Mouse (Mus musculus): ENCODE measurements around the gene Stac.

Gene Stac

DNA sequence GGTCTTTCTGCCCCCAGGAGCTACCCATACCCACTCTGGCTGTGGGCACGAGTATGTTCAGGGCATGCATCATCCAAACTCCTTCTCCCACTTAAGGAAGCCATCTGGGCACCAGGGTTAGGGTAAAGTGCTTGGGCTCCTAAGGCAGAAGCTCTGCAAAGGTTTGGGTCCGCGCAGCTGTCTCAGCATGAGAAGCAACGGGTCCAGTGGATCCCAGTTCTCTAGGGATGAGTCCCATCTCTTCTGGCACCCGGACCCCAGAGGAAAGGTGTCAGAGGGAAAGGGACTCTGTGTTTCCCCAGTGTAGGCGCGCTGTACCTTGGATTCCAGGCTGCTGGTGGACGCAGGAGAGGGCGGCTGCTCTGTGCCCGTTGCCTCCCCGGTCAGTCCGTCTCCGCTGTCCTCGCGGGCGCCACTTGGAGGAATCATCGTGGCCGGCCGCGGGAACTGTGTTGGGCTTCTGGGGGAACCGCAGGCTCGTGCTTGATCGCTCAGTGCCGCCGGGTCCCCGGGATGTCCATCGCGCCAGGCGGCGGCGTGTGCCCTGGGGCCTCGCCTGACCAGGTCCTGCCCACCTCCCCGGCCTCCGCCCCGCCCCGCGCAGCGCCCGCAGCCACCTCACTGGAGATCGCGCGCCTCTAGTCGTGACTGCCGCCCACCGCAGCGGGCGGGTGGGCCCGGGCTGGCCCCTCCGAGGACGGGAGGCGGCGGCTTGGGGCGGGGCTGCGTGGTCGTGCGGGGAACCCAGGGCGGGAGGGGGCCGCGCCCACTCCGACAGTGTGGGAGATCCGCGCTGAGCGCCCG lies at the start of gene Stac:
Gene Stac, minus strand, starts transcription at position 669 of the 804 bp plus-strand sequence.
- no peak for DNase-seq (ENCODE audit: low read depth)

DNA sequence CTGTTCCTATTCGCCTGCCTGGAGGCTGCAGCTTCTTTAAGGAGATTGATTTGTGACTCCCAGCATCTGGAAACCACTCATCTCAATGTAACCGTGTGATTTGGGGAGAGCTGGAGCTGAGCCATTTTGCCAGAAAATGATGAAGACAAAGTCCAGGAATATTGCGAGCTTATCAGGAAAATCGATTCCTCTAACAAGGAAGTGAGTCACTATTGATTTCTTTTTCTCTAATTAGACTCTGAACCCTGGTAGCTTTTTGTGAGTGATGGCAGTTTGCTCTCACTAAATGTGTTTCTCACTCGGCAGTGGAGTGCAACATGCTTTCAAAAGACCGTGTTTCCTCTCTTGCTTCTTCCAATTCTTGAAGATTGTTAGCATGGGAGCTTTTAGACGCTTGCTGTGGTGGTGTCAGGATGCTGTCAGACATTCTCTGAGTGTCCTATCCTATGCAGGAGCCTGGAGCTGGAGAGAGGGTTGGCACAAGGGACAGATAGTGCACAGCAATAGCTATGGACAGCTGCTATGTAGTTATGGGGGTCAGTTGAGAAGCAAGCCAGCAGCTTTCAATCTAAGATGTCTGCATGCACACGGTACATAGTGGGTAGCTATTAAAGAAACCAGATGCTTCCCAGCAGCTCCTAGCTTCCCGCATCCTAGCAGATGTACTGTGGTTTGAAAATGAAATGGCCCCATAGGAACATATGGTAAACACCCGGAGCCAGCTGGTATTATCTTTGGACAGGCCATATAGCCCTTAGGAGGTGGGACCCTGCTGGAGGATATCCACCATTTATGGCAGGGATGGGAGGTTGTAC lies 49.5 kb upstream of the Stac start:
- no peak for DNase-seq (ENCODE audit: low read depth)

- DNase-seq (ENCODE audit: low read depth): no peak
These were observed 48.9 kb upstream of the Stac start for GRCm38 (mm10) chr9:111739026-111739425.

GRCm38 (mm10) chr9:111737796-111738195 lies 47.6 kb upstream of the Stac start:
- no peak for DNase-seq (ENCODE audit: low read depth)

DNA sequence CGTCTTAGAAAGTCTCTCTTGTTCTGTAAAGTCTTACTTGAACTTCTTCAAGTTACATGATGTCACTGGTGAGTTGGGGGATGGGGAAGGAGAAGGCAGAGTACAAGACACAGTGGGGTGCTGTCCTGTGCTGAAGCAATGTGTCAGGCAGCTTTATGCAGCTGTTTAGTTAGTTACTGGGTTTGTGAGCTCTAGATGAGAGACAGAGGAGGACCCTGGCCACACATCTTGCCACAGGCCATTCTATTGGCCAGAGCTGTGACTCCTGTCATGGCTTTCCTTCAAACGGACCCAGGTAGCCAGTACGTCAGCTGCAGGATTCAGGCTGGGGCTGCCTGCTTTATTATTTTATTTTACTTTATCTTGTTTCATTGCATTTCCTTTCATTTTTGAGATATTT lies 45.8 kb upstream of the Stac start:
- no peak for DNase-seq (ENCODE audit: low read depth)

- no peak for DNase-seq (ENCODE audit: low read depth)
These were observed 42.0 kb upstream of the Stac start for GRCm38 (mm10) chr9:111731939-111732670.

DNA sequence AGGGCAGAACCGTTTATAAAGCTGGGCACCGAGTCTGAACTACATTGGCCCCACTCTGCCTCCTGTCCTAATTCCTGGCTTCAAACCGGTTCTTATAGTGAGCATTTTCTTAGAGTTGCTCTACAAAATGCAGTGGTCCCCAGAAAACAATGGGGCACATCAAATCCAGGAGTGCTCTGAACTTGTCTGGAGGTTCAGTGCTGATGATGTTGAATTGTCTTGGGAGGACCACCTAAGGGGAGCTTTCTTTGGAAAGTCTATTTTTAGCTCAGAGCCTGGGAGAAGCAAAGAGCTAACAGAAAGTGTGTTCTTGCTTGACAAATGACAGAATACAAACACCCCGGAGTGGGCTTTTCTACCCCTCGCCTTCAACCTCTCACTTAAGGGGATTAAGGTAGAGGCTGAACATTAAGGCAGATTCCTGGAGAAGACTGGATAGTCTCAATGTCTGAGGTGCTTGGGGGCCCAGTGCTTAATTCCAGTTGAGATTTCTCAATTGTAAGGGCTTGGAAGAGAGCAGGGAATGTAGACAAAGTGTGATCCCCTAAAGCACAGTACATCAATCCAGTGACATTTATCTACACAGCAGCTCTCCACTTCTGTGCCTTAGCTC lies 34.9 kb upstream of the Stac start:
- DNase-seq (ENCODE audit: low read depth): no peak

GRCm38 (mm10) chr9:111714457-111714856 lies 24.3 kb upstream of the Stac start:
- no peak for DNase-seq (ENCODE audit: low read depth)

GRCm38 (mm10) chr9:111700101-111700500 lies 10.0 kb upstream of the Stac start:
- no peak for DNase-seq (ENCODE audit: low read depth)

DNA sequence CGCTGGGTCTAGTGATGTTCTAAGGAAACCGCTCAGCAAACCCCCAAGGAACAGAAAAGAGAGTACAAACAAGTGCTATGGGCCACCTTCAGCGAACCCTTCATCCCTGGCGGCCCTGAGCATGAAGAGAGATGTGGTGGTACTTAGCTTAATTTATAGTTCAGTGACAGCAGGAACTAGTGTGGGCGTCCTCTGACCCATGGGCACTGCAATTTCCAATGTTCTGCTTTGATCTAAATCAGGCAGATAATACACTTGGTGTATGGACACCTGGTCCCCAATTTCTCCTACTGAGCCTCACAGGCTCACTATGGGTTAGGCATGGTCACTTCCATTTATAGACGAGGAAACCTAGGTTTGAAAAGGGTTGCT lies 322 bp upstream of the Stac start:
- no peak for DNase-seq (ENCODE audit: low read depth)

DNA sequence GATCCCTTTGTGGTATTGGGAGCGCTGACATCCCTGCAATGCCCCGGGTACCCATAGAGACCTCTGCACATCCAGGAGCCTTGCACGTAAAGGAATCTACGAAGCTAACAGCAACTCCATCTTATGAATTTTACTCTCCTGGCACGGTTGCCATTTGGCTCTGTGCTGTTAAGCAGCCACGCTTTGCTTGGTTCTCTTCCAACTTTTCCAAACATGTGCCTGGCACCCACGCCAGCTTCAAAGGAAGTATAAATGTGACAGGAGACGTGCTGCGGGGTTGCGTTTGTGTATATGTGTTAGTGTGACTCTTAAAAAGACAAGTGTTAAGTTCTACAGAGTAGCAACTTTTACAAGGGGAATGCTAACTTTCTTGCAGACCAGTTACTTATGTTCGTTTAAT lies 1.0 kb downstream of the Stac start:
- no peak for DNase-seq (ENCODE audit: low read depth)

DNA sequence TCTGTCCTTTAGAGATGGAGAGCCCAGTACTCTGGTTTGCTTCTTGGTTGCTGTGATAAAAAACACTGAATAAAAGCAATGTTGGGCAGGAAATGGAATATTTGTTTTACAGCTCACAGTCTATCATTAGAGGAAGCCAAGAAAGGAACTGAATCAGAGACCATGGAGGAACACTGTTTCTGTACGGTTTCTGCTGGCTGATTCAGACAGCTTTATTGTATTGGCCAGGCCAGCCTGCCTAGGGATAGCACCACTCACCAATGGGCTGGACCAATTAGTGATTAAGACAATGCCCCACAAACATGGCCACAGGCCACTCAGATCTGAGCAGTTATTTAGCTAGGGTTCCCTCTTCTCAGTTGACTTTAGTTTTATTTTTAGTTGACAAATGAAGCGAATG lies 6.0 kb downstream of the Stac start:
- DNase-seq (ENCODE audit: low read depth): no peak

GRCm38 (mm10) chr9:111679516-111679915 lies 10.6 kb downstream of the Stac start:
- DNase-seq (ENCODE audit: low read depth): no peak

DNA sequence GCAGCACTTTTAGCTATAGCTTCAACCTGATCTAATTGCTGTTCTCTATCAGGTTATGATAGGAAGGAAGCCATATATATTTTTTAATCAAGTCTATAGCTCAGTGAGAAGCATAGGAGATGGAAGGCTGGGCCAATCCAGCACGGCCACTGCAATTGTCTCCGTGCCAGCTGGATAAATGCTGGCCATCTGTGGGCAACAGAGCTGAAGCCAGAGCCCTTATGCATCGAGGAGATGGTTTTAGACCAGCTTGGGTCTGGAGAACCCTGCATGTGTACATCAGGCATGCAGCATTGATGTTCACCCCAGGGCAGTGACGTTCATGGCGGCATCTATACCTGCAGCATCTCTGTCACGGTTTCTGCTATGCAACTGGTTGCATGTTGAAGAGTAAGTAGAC lies 20.3 kb downstream of the Stac start:
- DNase-seq (ENCODE audit: low read depth): no peak

DNA sequence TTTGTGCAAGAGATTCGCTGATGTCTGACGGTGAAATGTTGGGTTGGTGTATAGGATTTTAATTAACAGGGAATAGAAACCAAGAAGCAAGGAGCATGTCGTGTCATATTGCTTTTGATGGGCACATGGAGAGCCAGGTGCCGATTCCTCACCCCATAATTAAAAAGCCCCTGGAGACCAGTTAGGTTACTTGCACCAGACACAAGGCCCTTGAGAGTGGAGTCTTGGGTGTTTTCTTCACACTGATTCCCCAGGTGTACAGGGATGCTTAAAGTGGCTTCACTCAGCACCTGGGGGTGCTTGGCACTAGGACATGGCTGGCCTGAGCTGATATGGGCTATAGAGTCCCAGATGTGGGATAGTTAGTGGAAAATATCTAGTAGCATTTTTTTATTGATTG lies 35.1 kb downstream of the Stac start:
- no peak for DNase-seq (ENCODE audit: low read depth)

- no peak for DNase-seq (ENCODE audit: low read depth)
These were observed 45.9 kb downstream of the Stac start for GRCm38 (mm10) chr9:111644228-111644627.

GRCm38 (mm10) chr9:111643369-111643768 lies 46.8 kb downstream of the Stac start:
- DNase-seq (ENCODE audit: low read depth): no peak

DNA sequence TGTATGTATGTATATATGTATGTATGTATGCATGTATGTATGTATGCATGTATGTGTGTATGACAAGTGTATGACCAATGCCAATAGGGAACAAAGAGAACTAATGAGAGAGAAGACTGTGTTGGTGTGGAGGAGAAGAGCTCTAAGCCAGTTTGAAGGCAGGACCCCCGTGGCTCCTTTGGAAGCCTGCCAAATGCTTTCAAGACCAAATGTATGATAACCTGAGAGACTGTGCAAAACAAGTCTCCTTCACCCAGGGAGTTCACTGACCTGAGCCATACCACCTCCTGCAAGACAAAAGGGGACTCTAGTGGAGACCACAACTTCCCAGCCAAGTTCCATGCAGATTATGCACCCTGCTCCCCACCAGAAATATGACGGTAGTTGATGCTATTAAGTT lies 52.5 kb downstream of the Stac start:
- no peak for DNase-seq (ENCODE audit: low read depth)

DNA sequence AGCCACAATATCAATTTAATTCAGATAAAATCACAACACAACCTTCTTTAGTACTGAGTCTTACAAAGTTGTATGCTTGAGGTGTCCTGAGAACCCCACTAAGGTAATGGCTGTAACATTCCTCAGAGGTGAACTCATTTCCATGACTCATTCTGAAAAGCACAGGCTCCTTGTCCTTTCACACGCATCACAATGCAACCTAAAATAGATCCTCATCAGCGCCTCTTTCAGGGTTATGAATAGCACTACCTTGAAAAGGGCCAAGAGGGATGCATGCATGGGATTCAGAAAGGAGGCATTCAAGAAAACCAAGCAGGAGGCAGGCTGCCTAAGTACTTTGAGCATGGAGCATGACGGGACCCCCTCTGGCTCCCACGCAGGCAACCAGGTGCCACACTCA lies 57.3 kb downstream of the Stac start:
- DNase-seq (ENCODE audit: low read depth): no peak

GRCm38 (mm10) chr9:111621191-111621590 lies 69.0 kb downstream of the Stac start:
- no peak for DNase-seq (ENCODE audit: low read depth)

DNA sequence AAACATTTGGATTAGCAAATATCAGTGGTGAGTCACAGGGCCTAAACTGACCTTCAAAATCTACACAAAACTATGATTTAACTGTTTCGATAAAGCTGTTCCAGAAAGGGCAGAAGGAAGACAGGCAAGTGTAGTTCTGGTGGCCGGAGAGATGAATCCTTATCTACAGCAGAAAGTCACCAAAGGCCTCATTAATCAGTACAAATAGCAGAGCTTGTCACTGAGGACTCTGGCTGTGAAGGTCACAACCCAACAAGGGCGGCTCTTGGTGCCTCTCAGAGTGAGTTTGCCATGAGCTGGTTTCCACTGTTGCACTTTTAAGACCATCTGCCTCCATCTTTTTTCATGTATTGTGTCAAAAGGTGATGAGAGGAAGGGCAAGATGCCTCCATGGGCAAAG lies 78.8 kb downstream of the Stac start:
- no peak for DNase-seq (ENCODE audit: low read depth)

DNA sequence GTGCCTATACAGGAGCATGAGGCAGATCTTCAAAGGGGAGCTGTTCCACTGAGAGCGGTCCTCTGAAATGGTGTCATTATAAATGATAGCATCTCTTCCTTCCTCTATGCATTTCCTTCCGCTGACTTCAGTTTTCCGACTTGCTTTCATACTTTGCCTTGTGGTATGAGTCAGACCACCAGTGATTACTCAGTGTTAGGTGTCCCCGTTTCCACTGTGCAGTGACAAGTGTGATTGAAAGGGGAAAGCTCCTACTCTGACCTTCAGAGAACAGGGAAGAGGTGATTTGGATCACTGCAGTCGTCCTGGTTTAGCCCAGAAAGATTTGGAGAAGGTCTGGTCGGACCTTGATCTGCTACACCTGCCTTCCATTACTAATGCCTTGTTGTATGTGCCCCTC lies 81.4 kb downstream of the Stac start:
- peak; percentile 48 for DNase-seq (ENCODE audit: low read depth)
